Mouse (Mus musculus) heart, adult 2 months (tissue): ENCODE data around the gene Dnase2a.

Experiments
- CTCF ChIP-seq: fragments of 200-600 bp; IDR thresholded peaks from 2 replicates; pipeline ENCODE4 v1.8.1; 2022; ENCODE audit warnings: antibody characterized with exemption, mild to moderate bottlenecking, moderate library complexity
- EP300 ChIP-seq: fragments of 200-500 bp; IDR thresholded peaks from 2 replicates; pipeline ENCODE4 v1.6.1; 2011; ENCODE audit warnings: low read depth, low read length, control low read depth; ENCODE audit not compliant: insufficient read depth
- POLR2A ChIP-seq: fragments of 200-500 bp; IDR thresholded peaks from 2 replicates; pipeline ENCODE4 v1.6.1; 2011; ENCODE audit warnings: mild to moderate bottlenecking, low read depth, low read length, control low read depth; ENCODE audit not compliant: insufficient read depth

DNA sequence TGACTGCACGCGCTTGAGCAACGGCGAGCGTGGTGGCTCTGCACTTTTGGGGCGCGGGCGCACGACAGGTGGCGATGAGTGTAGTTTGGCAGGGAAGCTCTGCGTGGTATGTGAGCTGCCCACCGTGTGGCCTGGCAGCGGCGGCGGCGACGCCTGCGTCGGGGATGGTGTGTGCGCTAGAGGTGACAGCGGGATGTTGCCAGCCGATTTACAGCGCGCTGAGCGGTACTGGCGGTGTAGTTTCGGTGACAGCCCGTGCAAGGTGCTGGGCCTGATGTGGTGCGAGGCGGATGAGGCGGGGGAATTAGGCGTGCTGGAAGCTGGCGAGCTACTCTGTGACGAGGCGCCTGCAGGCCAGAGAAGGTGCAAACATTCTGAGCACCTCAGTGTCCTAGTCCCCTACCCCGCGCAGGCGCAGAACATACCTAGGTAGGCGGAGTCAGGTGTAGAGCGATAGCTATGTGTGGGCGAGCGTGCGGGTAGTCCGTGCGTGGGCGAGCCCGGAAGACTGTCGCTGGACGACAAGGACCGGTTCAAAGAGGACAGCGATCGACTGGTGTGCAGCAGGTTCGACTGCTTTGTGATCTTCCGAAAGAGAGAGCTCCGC is 4.6 kb downstream of the Dnase2a start:
- TF ChIP-seq POLR2A (peak; percentile 45; the same call in 1 of the 2 replicates), EP300 (no peak), CTCF (no peak)
